In genomic region chr1:92703903-92704302, GRCm38 (mm10) we compare ENCODE assay signal across 13 mouse cellular contexts. TPM values are rescaled to one million over a fixed set of nuclear protein-coding genes. Genes with fewer than 3 reads are reported as not detected.
DNase-seq lines count a peak whose midpoint lies in the region; ATAC-seq lines count a peak whose summit lies in the region.
"Had no signal": no experiment of that assay in that cellular context is flagged by ENCODE, and none has a peak within 500 bp of the region (broad histone marks: within the 10 kb centered on the region; RNA-seq: fewer than 3 reads in every experiment).

No protein-coding gene starts in this region.

- no peak for DNase-seq in embryonic facial prominence, embryonic 10.5 days (ENCODE audit: low spot score)
- peak; percentile 82 for DNase-seq in 3134 (ENCODE audit: extremely low read depth, insufficient read length, low spot score)
- DNase-seq in adrenal gland, postnatal 36 days, result peak; percentile 79 to 88
- no peak for DNase-seq in layer of hippocampus, adult 11-12 months (ENCODE audit: low spot score)
- DNase-seq in ovary, postnatal 36 days (ENCODE audit: low spot score), result no peak
- DNase-seq: thymus, adult 2 months had no signal

- H3K4me1 ChIP-seq in embryonic facial prominence, embryonic 13.5 days, result peaks cover 30% of the 10 kb centered on the region
- peaks cover 27% of the 10 kb centered on the region for H3K4me1 ChIP-seq in embryonic facial prominence, embryonic 10.5 days
- peaks cover 26 to 32% of the 10 kb centered on the region in 2 experiments for H3K4me1 ChIP-seq in heart, embryonic 14.5 days (ENCODE audit: control insufficient read depth in 2 of 2, insufficient read depth in 2 of 2, low read length in 2 of 2)
- H3K4me1 ChIP-seq in neural tube, embryonic 15.5 days, result peaks cover 5% of the 10 kb centered on the region

- H3K27me3 ChIP-seq in embryonic facial prominence, embryonic 13.5 days, result peaks cover 6% of the 10 kb centered on the region; the same call in 1 of the 2 replicates
- H3K27me3 ChIP-seq in embryonic facial prominence, embryonic 10.5 days (replicated peaks; ENCODE audit: low read depth, poor library complexity, severe bottlenecking), result peaks cover 15% of the 10 kb centered on the region
- no peaks in the 10 kb centered on the region; the same call in 1 of the 2 replicates for H3K27me3 ChIP-seq in heart, embryonic 14.5 days (ENCODE audit: control insufficient read depth, insufficient read depth, low read length)
- no peaks in the 10 kb centered on the region for H3K27me3 ChIP-seq in neural tube, embryonic 15.5 days (replicated peaks)
- H3K27me3 ChIP-seq: forebrain, embryonic 13.5 days; liver, embryonic 12.5 days; neural tube, embryonic 12.5 days had no signal

- ATAC-seq in embryonic facial prominence, embryonic 13.5 days (ENCODE audit: insufficient number of reproducible peaks, insufficient read depth, low FRiP score, low TSS enrichment, low read depth), result 0 out of 2 replicates have a peak, but pooled peaks have one; percentile 23
- ATAC-seq in heart, embryonic 14.5 days (ENCODE audit: insufficient number of reproducible peaks, insufficient read depth, low FRiP score, low read depth), result no peak
- no peak for ATAC-seq in neural tube, embryonic 15.5 days (ENCODE audit: low FRiP score)
- ATAC-seq: forebrain, embryonic 13.5 days; intestine, postnatal 0 days; liver, embryonic 12.5 days had no signal

- no peaks in the 10 kb centered on the region for H3K9me3 ChIP-seq in embryonic facial prominence, embryonic 13.5 days
- H3K9me3 ChIP-seq in embryonic facial prominence, embryonic 10.5 days, result no peaks in the 10 kb centered on the region
- no peaks in the 10 kb centered on the region for H3K9me3 ChIP-seq in heart, embryonic 14.5 days (ENCODE audit: control insufficient read depth, low read length)
- H3K9me3 ChIP-seq in neural tube, embryonic 15.5 days (replicated peaks), result no peaks in the 10 kb centered on the region
- H3K9me3 ChIP-seq: forebrain, embryonic 13.5 days; liver, embryonic 12.5 days; neural tube, embryonic 12.5 days had no signal

- WGBS in embryonic facial prominence, embryonic 13.5 days, result 68% methylated on average over 12 of the region's 12 CpGs
- WGBS in embryonic facial prominence, embryonic 10.5 days, result 86% methylated on average over 12 of the region's 12 CpGs
- 67% methylated on average over 12 of the region's 12 CpGs for WGBS in heart, embryonic 14.5 days
- WGBS in neural tube, embryonic 15.5 days, result 88% methylated on average over 12 of the region's 12 CpGs

- no peak overlapping the region for H3K4me3 ChIP-seq in embryonic facial prominence, embryonic 13.5 days
- no peak overlapping the region for H3K4me3 ChIP-seq in embryonic facial prominence, embryonic 10.5 days
- no peak overlapping the region for H3K4me3 ChIP-seq in heart, embryonic 14.5 days (ENCODE audit: control insufficient read depth in 1 of 2, insufficient read depth in 1 of 2, low read depth in 1 of 2, low read length in 2 of 2)
- no peak overlapping the region for H3K4me3 ChIP-seq in neural tube, embryonic 15.5 days (replicated peaks)
- H3K4me3 ChIP-seq: forebrain, embryonic 13.5 days; liver, embryonic 12.5 days; neural tube, embryonic 12.5 days had no signal

- H3K4me2 ChIP-seq in embryonic facial prominence, embryonic 13.5 days, result no peak overlapping the region
- 0 out of 2 replicates have a peak overlapping the region, but pooled peaks have one; percentile 1 for H3K4me2 ChIP-seq in heart, embryonic 14.5 days (ENCODE audit: low read length)
- no peak overlapping the region for H3K4me2 ChIP-seq in neural tube, embryonic 15.5 days
- H3K4me2 ChIP-seq: forebrain, embryonic 13.5 days; liver, embryonic 12.5 days; neural tube, embryonic 12.5 days had no signal

- no peak overlapping the region for H3K9ac ChIP-seq in embryonic facial prominence, embryonic 13.5 days
- H3K9ac ChIP-seq in heart, embryonic 14.5 days (ENCODE audit: low read length), result no peak overlapping the region; the same call in 1 of the 2 replicates
- no peak overlapping the region for H3K9ac ChIP-seq in neural tube, embryonic 15.5 days (replicated peaks)
- H3K9ac ChIP-seq: forebrain, embryonic 13.5 days; liver, embryonic 12.5 days; neural tube, embryonic 12.5 days had no signal

- H3K36me3 ChIP-seq in embryonic facial prominence, embryonic 13.5 days, result no peaks in the 10 kb centered on the region
- H3K36me3 ChIP-seq in embryonic facial prominence, embryonic 10.5 days (replicated peaks), result no peaks in the 10 kb centered on the region
- H3K36me3 ChIP-seq in heart, embryonic 14.5 days (ENCODE audit: control insufficient read depth, insufficient read depth, low read length), result no peaks in the 10 kb centered on the region
- no peaks in the 10 kb centered on the region for H3K36me3 ChIP-seq in neural tube, embryonic 15.5 days
- H3K36me3 ChIP-seq: liver, embryonic 12.5 days; neural tube, embryonic 12.5 days had no signal

- 0 out of 2 replicates have a peak overlapping the region, but pooled peaks have one; percentile 12 for H3K27ac ChIP-seq in embryonic facial prominence, embryonic 13.5 days
- no peak overlapping the region for H3K27ac ChIP-seq in embryonic facial prominence, embryonic 10.5 days (replicated peaks)
- H3K27ac ChIP-seq in heart, embryonic 14.5 days (replicated peaks in 1 of 2; ENCODE audit: control insufficient read depth in 1 of 2, insufficient read depth in 1 of 2, low read depth in 2 of 2, low read length in 2 of 2), result peak overlapping the region; percentile 34 to 44; a peak in 3 of 4 replicates
- H3K27ac ChIP-seq in neural tube, embryonic 15.5 days (replicated peaks), result no peak overlapping the region
- H3K27ac ChIP-seq: forebrain, embryonic 13.5 days; liver, embryonic 12.5 days; neural tube, embryonic 12.5 days had no signal

RNA-seq across cellular contexts. Expression of gene Otos, which starts 55.3 kb away (rescaled TPM):
- not detected in 2 replicates for polyA plus RNA-seq in embryonic facial prominence, embryonic 13.5 days (2015; fragmentation: Nextera tagmentation; extraction: Ambion mirVana)
- polyA plus RNA-seq in embryonic facial prominence, embryonic 10.5 days (2016; fragmentation: Nextera tagmentation; extraction: Ambion mirVana), result 0.05 TPM in 1 of 2 replicates, not detected in the other
- not detected for total RNA-seq in adrenal gland, postnatal 36 days (2021)
- not detected in 2 replicates for polyA plus RNA-seq in heart, embryonic 14.5 days (2014; fragmentation: Nextera tagmentation; extraction: Ambion mirVana)
- 0.33 and 0.73 TPM in 2 replicates for polyA plus RNA-seq in neural tube, embryonic 15.5 days (2015; fragmentation: Nextera tagmentation; extraction: Ambion mirVana)
- polyA plus RNA-seq: intestine, postnatal 0 days; neural tube, embryonic 12.5 days had no signal

Comparison
In these comparisons a context has a peak if more than half of its experiments do, and no peak if none do; other contexts are left out.
1. H3K27ac ChIP-seq: peak in embryonic facial prominence, embryonic 13.5 days (single experiment) and heart, embryonic 14.5 days (2 of 2); none in embryonic facial prominence, embryonic 10.5 days (single experiment) and neural tube, embryonic 15.5 days (single experiment).
2. DNase-seq: peak in 3134 (single experiment) and adrenal gland, postnatal 36 days (2 of 2); none in embryonic facial prominence, embryonic 10.5 days (single experiment), layer of hippocampus, adult 11-12 months (single experiment) and ovary, postnatal 36 days (single experiment).